Mouse (Mus musculus) lung, adult 2 months (tissue): ENCODE measurements at regions not wholly inside any gene's neighbourhood (a gene's known extent, or its start where the extent isn't known, plus 50 kb on each side); places are given as distances from the start of the nearest gene placed in this dataset.

Experiments
- CTCF ChIP-seq: fragments of 200-500 bp; IDR thresholded peaks from 2 replicates; pipeline ENCODE4 v1.5.1; 2011; ENCODE audit warnings: mild to moderate bottlenecking, low read length, control low read depth; ENCODE audit not compliant: insufficient read depth
- POLR2A ChIP-seq: fragments of 200-500 bp; IDR thresholded peaks from 2 replicates; pipeline ENCODE4 v1.6.1; 2011; ENCODE audit warnings: low read depth, mild to moderate bottlenecking, control low read depth, low read length, borderline replicate concordance; ENCODE audit errors: extremely low read depth

DNA sequence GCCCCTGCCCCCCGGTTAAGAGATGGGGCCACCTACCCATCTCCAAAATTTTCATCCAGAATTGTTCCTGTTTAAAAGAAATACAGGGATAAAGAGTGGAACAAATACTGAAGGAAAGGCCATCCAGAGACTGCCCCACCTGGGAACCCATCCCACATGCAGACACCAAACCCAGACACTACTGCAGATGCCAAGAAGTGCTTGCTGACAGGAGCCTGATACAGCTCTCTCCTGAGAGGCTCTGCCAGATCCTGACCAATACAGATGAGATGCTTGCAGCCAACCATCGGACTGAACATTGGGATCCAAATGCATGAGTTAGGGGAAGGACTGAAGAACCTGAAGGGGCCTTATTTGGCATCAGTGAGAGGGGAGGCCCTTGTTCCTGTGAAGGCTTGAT is 363.2 kb upstream of the Trib2 start:
- TF ChIP-seq CTCF, result no peak
- no peak for TF ChIP-seq POLR2A
